Mouse (Mus musculus): ENCODE measurements around the gene Cry1. TPM values are rescaled to one million over a fixed set of nuclear protein-coding genes. Genes with fewer than 3 reads are reported as not detected.

Gene Cry1
- total and polyA plus RNA-seq, 2 experiments from 2014 or later, result 22.1 to 34.8 TPM

- H3K9me3 ChIP-seq (ENCODE audit: low read length), result no peaks in the 10 kb centered on the region
- H3K4me3 ChIP-seq (ENCODE audit: low read depth, low read length), result peak overlapping the region; percentile 80
- ATAC-seq (ENCODE audit: low FRiP score), result no peak
- 67% methylated on average over 10 of the region's 10 CpGs for WGBS
- no peaks in the 10 kb centered on the region for H3K27me3 ChIP-seq (ENCODE audit: insufficient read depth, low read length)
- peak overlapping the region; percentile 88 for H3K4me2 ChIP-seq (ENCODE audit: low read depth, low read length, poor library complexity, severe bottlenecking)
- H3K27ac ChIP-seq (ENCODE audit: low read depth, low read length), result 0 out of 2 replicates have a peak overlapping the region, but pooled peaks have one; percentile 91
- 0 out of 2 replicates have a peak, but pooled peaks cover 5% of the 10 kb centered on the region for H3K4me1 ChIP-seq (ENCODE audit: insufficient read depth, low read length)
- no peak for TF ChIP-seq CTCF (IDR thresholded peaks at IDR 0.05)
- H3K9ac ChIP-seq (replicated peaks; ENCODE audit: low read length, poor library complexity, severe bottlenecking), result peak overlapping the region; percentile 77; the same call in 1 of the 2 replicates
- DNase-seq (ENCODE audit: low spot score), result no peak
- H3K36me3 ChIP-seq (ENCODE audit: insufficient read depth, low read length), result no peaks in the 10 kb centered on the region
These were observed 2.1 kb downstream of the Cry1 start for GRCm38 (mm10) chr10:85182766-85183165.

GRCm38 (mm10) chr10:85176640-85177039 is 8.2 kb downstream of the Cry1 start:
- H3K4me3 ChIP-seq (ENCODE audit: low read depth, low read length), result no peak overlapping the region
- no peak overlapping the region for H3K27ac ChIP-seq (ENCODE audit: low read depth, low read length)
- H3K9me3 ChIP-seq (ENCODE audit: low read length), result no peaks in the 10 kb centered on the region
- TF ChIP-seq CTCF (IDR thresholded peaks at IDR 0.05), result no peak
- H3K4me2 ChIP-seq (ENCODE audit: low read depth, low read length, poor library complexity, severe bottlenecking), result no peak overlapping the region
- no peak for DNase-seq (ENCODE audit: low spot score)
- no peak overlapping the region for H3K9ac ChIP-seq (replicated peaks; ENCODE audit: low read length, poor library complexity, severe bottlenecking)
- H3K27me3 ChIP-seq (ENCODE audit: insufficient read depth, low read length), result no peaks in the 10 kb centered on the region
- WGBS, result 73% methylated on average over 2 of the region's 2 CpGs
- H3K4me1 ChIP-seq (ENCODE audit: insufficient read depth, low read length), result no peaks in the 10 kb centered on the region
- H3K36me3 ChIP-seq (ENCODE audit: insufficient read depth, low read length), result no peaks in the 10 kb centered on the region
- no peak for ATAC-seq (ENCODE audit: low FRiP score)

GRCm38 (mm10) chr10:85165306-85165705 is 19.6 kb downstream of the Cry1 start:
- ATAC-seq (ENCODE audit: low FRiP score) (no peak), DNase-seq (ENCODE audit: low spot score) (no peak)
- H3K9me3 ChIP-seq (ENCODE audit: low read length), result no peaks in the 10 kb centered on the region
- no peaks in the 10 kb centered on the region for H3K27me3 ChIP-seq (ENCODE audit: insufficient read depth, low read length)
- no peaks in the 10 kb centered on the region for H3K36me3 ChIP-seq (ENCODE audit: insufficient read depth, low read length)
- H3K4me2 ChIP-seq (ENCODE audit: low read depth, low read length, poor library complexity, severe bottlenecking), result no peak overlapping the region
- 77% methylated on average over 5 of the region's 5 CpGs for WGBS
- H3K27ac ChIP-seq (ENCODE audit: low read depth, low read length), result no peak overlapping the region
- no peak for TF ChIP-seq CTCF (IDR thresholded peaks at IDR 0.05)
- no peaks in the 10 kb centered on the region for H3K4me1 ChIP-seq (ENCODE audit: insufficient read depth, low read length)
- no peak overlapping the region for H3K9ac ChIP-seq (replicated peaks; ENCODE audit: low read length, poor library complexity, severe bottlenecking)
- no peak overlapping the region for H3K4me3 ChIP-seq (ENCODE audit: low read depth, low read length)

GRCm38 (mm10) chr10:85164791-85165190 is 20.1 kb downstream of the Cry1 start:
- Histone ChIP-seq H3K4me1 (ENCODE audit: insufficient read depth, low read length) (no peaks in the 10 kb centered on the region), H3K27ac (ENCODE audit: low read depth, low read length) (no peak overlapping the region), H3K27me3 (ENCODE audit: insufficient read depth, low read length) (no peaks in the 10 kb centered on the region), H3K9me3 (ENCODE audit: low read length) (no peaks in the 10 kb centered on the region), H3K4me3 (ENCODE audit: low read depth, low read length) (no peak overlapping the region), H3K9ac (replicated peaks; ENCODE audit: low read length, poor library complexity, severe bottlenecking) (no peak overlapping the region), H3K4me2 (ENCODE audit: low read depth, low read length, poor library complexity, severe bottlenecking) (no peak overlapping the region), H3K36me3 (ENCODE audit: insufficient read depth, low read length) (no peaks in the 10 kb centered on the region)
- DNase-seq (ENCODE audit: low spot score) (no peak), ATAC-seq (ENCODE audit: low FRiP score) (no peak)
- no peak for TF ChIP-seq CTCF (IDR thresholded peaks at IDR 0.05)
- WGBS, result 93% methylated on average over 13 of the region's 13 CpGs

GRCm38 (mm10) chr10:85161745-85162351 is 23.0 kb downstream of the Cry1 start:
- ATAC-seq (ENCODE audit: low FRiP score), result peak; percentile 88
- WGBS, result 57% methylated on average over 5 of the region's 5 CpGs
- Histone ChIP-seq H3K27ac (ENCODE audit: low read depth, low read length) (peak overlapping the region; percentile 68; the same call in 1 of the 2 replicates), H3K4me1 (ENCODE audit: insufficient read depth, low read length) (no peaks in the 10 kb centered on the region), H3K9me3 (ENCODE audit: low read length) (no peaks in the 10 kb centered on the region), H3K36me3 (ENCODE audit: insufficient read depth, low read length) (no peaks in the 10 kb centered on the region), H3K4me2 (ENCODE audit: low read depth, low read length, poor library complexity, severe bottlenecking) (no peak overlapping the region), H3K9ac (replicated peaks; ENCODE audit: low read length, poor library complexity, severe bottlenecking) (no peak overlapping the region), H3K27me3 (ENCODE audit: insufficient read depth, low read length) (no peaks in the 10 kb centered on the region), H3K4me3 (ENCODE audit: low read depth, low read length) (no peak overlapping the region)
- DNase-seq (ENCODE audit: low spot score), result peak; percentile 82
- no peak for TF ChIP-seq CTCF (IDR thresholded peaks at IDR 0.05)

GRCm38 (mm10) chr10:85159989-85160619 is 24.8 kb downstream of the Cry1 start:
- WGBS, result 75% methylated on average over 1 of the region's 1 CpGs
- ATAC-seq (ENCODE audit: low FRiP score) (no peak), DNase-seq (ENCODE audit: low spot score) (no peak)
- Histone ChIP-seq H3K27me3 (ENCODE audit: insufficient read depth, low read length) (no peaks in the 10 kb centered on the region), H3K36me3 (ENCODE audit: insufficient read depth, low read length) (no peaks in the 10 kb centered on the region), H3K9me3 (ENCODE audit: low read length) (no peaks in the 10 kb centered on the region), H3K4me3 (ENCODE audit: low read depth, low read length) (no peak overlapping the region), H3K9ac (replicated peaks; ENCODE audit: low read length, poor library complexity, severe bottlenecking) (no peak overlapping the region), H3K4me2 (ENCODE audit: low read depth, low read length, poor library complexity, severe bottlenecking) (no peak overlapping the region), H3K27ac (ENCODE audit: low read depth, low read length) (0 out of 2 replicates have a peak overlapping the region, but pooled peaks have one; percentile 59), H3K4me1 (ENCODE audit: insufficient read depth, low read length) (no peaks in the 10 kb centered on the region)
- TF ChIP-seq CTCF (IDR thresholded peaks at IDR 0.05), result no peak
